Mouse (Mus musculus) gastrocnemius, postnatal 4 days (tissue): ENCODE measurements at regions not wholly inside any gene's neighbourhood (a gene's known extent, or its start where the extent isn't known, plus 50 kb on each side); places are given as distances from the start of the nearest gene placed in this dataset.
A peak's percentile ranks its signal among the peaks of the same experiment; 100 is the strongest.

ENCODE experiments used
- DNase-seq, 2 experiments: peaks; one replicate each; pipeline ENCODE4 v3.0.0; 2021 to 2022; ENCODE audit warnings: low spot score in 2 of 2, mixed read lengths in 2 of 2

- DNase-seq: no peak
These were observed 175.9 kb upstream of the Lmcd1 start for GRCm38 (mm10) chr6:112097699-112098098.

DNA sequence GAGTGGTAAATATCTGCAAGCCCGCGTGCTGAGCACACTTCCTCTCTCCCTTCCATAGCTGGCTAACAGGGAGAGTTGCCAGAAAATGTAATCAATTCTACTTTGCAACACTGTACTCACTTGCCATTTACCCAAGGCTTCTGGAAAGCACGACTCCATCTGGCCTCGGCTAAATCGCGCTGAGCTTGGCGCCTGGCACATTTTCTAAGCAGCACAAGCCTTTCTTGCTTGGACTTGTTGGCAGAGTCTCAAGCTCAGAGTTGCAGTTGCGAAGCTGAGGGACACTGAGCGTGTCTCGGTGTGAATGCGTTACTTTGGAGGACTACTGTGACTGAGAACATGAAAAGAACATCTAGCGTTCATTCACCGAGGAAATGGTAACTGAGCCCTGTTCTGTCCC, 164.9 kb upstream of the Lmcd1 start:
- no peak for DNase-seq

- no peak for DNase-seq
These were observed 154.4 kb upstream of the Lmcd1 start for GRCm38 (mm10) chr6:112119180-112119579.

- DNase-seq: peak; percentile 21 to 30
These were observed 140.0 kb upstream of the Lmcd1 start for GRCm38 (mm10) chr6:112133522-112133921.

DNA sequence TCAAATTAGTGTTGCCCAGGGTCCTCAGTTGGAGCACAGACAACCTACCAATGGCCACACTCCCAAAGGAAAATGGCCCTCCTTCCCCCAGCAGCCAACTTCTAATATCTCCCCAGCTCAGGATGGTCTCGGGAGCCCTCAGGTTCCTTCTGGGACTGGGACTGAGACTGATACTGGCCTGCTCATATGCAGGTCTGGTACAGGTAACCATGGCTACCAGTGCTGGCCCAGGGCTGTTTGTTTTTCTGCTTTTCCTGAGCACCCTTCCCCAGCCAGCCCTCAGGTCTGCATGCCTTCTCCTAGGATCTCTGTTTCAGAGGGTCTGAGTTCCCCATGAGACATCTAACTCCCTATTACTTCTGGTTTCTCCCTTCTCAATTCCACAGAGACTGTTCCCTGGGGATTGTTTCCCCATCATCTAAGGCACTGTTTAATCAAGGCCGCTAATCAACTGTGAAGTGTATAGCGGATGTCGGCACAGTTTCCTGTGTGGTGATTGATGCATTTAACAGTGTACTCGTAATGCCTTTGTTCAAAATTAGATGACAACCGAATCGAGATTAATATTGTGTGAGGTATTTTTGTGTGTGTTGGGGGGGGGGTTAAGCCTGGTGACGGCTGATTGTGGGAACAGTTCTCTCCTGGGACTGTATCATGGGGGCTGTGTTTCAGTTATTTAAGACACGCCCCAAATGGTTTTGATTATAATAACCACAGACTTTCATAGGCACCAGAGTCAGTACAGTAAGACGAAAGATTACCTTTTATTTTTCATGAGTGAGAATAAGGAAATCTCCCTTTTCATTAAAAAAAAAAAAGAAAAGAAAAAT, 120.8 kb upstream of the Lmcd1 start:
- DNase-seq: no peak

DNA sequence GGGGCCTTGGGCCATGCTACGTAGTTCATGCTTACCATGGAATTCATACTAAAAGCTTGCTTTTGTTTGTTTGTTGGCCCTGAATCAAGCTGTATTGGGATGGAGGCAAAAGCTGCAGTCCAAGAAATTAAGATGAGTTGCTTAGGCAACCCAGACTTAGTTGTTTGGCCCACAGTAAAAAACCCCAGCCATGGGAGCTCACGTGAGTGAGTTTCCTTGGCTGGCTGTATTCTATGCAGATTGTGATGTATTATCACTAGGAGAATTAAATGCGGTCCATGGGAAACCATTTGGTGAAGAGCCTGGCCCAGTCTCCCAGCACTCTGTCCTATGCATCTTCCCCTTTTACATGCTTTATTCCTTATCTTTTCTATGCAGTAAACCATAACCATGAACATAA, 106.1 kb upstream of the Lmcd1 start:
- DNase-seq: no peak

- DNase-seq: no peak
These were observed 97.2 kb upstream of the Lmcd1 start for GRCm38 (mm10) chr6:112176344-112176743.

- no peak for DNase-seq
These were observed 85.9 kb upstream of the Lmcd1 start for GRCm38 (mm10) chr6:112187636-112188035.

GRCm38 (mm10) chr6:112191032-112191431, 82.5 kb upstream of the Lmcd1 start:
- peak in 1 of 2 experiments; percentile 46 for DNase-seq

DNA sequence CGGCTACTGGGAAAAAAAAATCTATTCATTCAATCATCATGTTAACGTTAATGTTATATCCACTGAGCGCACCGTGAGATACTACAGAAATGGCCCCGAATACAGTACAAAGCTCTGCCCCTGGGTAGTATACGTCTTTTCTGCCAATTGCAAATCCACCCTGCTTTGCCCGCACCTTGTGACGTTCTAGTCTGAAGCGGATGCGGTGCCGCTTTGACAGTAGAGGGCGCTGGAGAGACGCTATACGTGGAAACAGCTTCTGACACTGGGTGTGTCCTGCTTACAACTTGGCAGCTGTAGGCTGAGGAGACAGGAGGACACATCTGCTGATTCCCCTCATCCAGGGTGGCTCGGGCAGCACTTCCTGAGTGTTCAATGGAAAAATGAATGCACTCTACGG, 76.1 kb upstream of the Lmcd1 start:
- DNase-seq: peak; percentile 43 to 80

- DNase-seq: no peak
These were observed 74.3 kb upstream of the Lmcd1 start for GRCm38 (mm10) chr6:112199241-112199640.

- no peak for DNase-seq
These were observed 71.4 kb upstream of the Lmcd1 start for GRCm38 (mm10) chr6:112202120-112202519.

GRCm38 (mm10) chr6:112203321-112203720, 70.2 kb upstream of the Lmcd1 start:
- DNase-seq: no peak

DNA sequence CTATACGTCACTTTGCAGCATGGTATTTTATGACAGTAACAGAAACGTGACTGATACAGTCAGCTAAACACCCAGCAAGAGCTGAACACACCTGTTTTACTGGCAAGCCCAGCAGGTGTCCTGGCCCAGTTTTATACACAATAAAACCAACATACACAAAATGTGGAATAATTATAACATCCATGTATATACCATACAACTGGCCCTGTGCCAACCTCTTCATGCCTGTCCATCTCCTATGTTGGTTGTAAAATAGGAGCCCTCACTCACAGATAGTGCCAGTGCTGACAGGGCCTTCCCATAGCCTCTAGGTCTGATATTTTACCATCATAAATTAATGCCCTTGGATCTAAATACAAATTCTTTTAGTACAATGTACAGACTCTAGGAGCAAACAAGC, 68.6 kb upstream of the Lmcd1 start:
- DNase-seq: no peak

GRCm38 (mm10) chr6:112205420-112205995, 68.0 kb upstream of the Lmcd1 start:
- no peak for DNase-seq

GRCm38 (mm10) chr6:112207229-112207628, 66.3 kb upstream of the Lmcd1 start:
- DNase-seq: no peak

- peak in 1 of 2 experiments; percentile 54 for DNase-seq
These were observed 63.2 kb upstream of the Lmcd1 start for GRCm38 (mm10) chr6:112210238-112210950.

GRCm38 (mm10) chr6:112216868-112217267, 56.7 kb upstream of the Lmcd1 start:
- no peak for DNase-seq

- DNase-seq: no peak
These were observed 55.3 kb upstream of the Lmcd1 start for GRCm38 (mm10) chr6:112218248-112218647.

GRCm38 (mm10) chr6:112219641-112220040, 53.9 kb upstream of the Lmcd1 start:
- no peak for DNase-seq

GRCm38 (mm10) chr6:112220149-112220548, 53.4 kb upstream of the Lmcd1 start:
- DNase-seq: no peak

- DNase-seq: no peak
These were observed 52.2 kb upstream of the Lmcd1 start for GRCm38 (mm10) chr6:112221373-112221772.
